Mouse (Mus musculus) forebrain, embryonic 10.5 days (tissue): ENCODE results near the gene BC051665. TPM values are rescaled to one million over a fixed set of nuclear protein-coding genes. Genes with fewer than 3 reads are reported as not detected.

Source experiments
- DNase-seq: peaks from one replicate; pipeline ENCODE4 v3.0.0-alpha.2; 2017; ENCODE audit warnings: low spot score; ENCODE audit errors: extremely low spot score
- H3K27ac ChIP-seq: fragments of 300-500 bp; sonication (generic); 2 replicates; pipeline ENCODE4 v1.5.1; 2016; ENCODE audit warnings: mild to moderate bottlenecking
- H3K27me3 ChIP-seq: fragments of 300-500 bp; sonication (generic); 2 replicates; pipeline ENCODE4 v1.6.1; 2016; ENCODE audit warnings: mild to moderate bottlenecking; ENCODE audit not compliant: poor library complexity, severe bottlenecking
- H3K36me3 ChIP-seq: fragments of 300-500 bp; sonication (generic); replicated peaks from 2 replicates; pipeline ENCODE4 v1.6.1; 2016; ENCODE audit warnings: mild to moderate bottlenecking, moderate library complexity
- H3K4me1 ChIP-seq: fragments of 300-500 bp; sonication (generic); 2 replicates; pipeline ENCODE4 v1.6.1; 2016
- H3K4me3 ChIP-seq: fragments of 300-500 bp; sonication (generic); 2 replicates; pipeline ENCODE4 v1.5.1; 2016; ENCODE audit warnings: mild to moderate bottlenecking, moderate library complexity
- H3K9me3 ChIP-seq: fragments of 300-500 bp; sonication (generic); 2 replicates; pipeline ENCODE4 v1.6.1; 2016; ENCODE audit warnings: mild to moderate bottlenecking, moderate library complexity
- WGBS: fragments of 180-500 bp; shearing (Covaris S2); methylation state at CpG from one replicate; pipeline ENCODE4 v1.1.7; 2016; 5-methylcytosine and 5-hydroxymethylcytosine counted together
- polyA plus RNA-seq: library from polyadenylated mRNA; unstranded; fragments of >200 nt; fragmentation: Nextera tagmentation; extraction: Ambion mirVana; gene quantifications from 2 replicates; pipeline ENCODE4 v1.2.1, GENCODE M21; 2016

The BC051665 gene
- polyA plus RNA-seq, 1 experiment from 2014 or later, result not detected

- no peak for DNase-seq
- no peak overlapping the region for H3K4me3 ChIP-seq
- H3K9me3 ChIP-seq, result no peaks in the 10 kb centered on the region
- H3K27me3 ChIP-seq, result no peaks in the 10 kb centered on the region
- H3K27ac ChIP-seq, result no peak overlapping the region
- H3K36me3 ChIP-seq, result peaks cover 33% of the 10 kb centered on the region
- peaks cover 25% of the 10 kb centered on the region for H3K4me1 ChIP-seq
- WGBS, result 90% methylated on average over 6 of the region's 6 CpGs
Measured at GRCm38 (mm10) chr13:60740248-60740647, 45.9 kb downstream of the BC051665 start.

GRCm38 (mm10) chr13:60738429-60738828 lies 47.7 kb downstream of the BC051665 start:
- DNase-seq, result peak; percentile 63
- H3K4me3 ChIP-seq, result peak overlapping the region; percentile 22
- WGBS, result 15% methylated on average over 9 of the region's 9 CpGs
- H3K4me1 ChIP-seq, result peaks cover 20% of the 10 kb centered on the region
- no peaks in the 10 kb centered on the region for H3K27me3 ChIP-seq
- peaks cover 48% of the 10 kb centered on the region for H3K36me3 ChIP-seq
- H3K27ac ChIP-seq, result 0 out of 2 replicates have a peak overlapping the region, but pooled peaks have one; percentile 58
- H3K9me3 ChIP-seq, result no peaks in the 10 kb centered on the region

- H3K27me3 ChIP-seq, result no peaks in the 10 kb centered on the region
- peak; percentile 65 for DNase-seq
- 20% methylated on average over 9 of the region's 9 CpGs for WGBS
- peaks cover 17% of the 10 kb centered on the region for H3K4me1 ChIP-seq
- H3K36me3 ChIP-seq, result peaks cover 53% of the 10 kb centered on the region
- no peaks in the 10 kb centered on the region for H3K9me3 ChIP-seq
- peak overlapping the region; percentile 22 for H3K4me3 ChIP-seq
- peak overlapping the region; percentile 58; the same call in 1 of the 2 replicates for H3K27ac ChIP-seq
Measured at GRCm38 (mm10) chr13:60737632-60738324, 48.4 kb downstream of the BC051665 start.

- peaks cover 64% of the 10 kb centered on the region for H3K36me3 ChIP-seq
- no peak overlapping the region for H3K27ac ChIP-seq
- 86% methylated on average over 13 of the region's 13 CpGs for WGBS
- H3K4me3 ChIP-seq, result no peak overlapping the region
- DNase-seq, result no peak
- peaks cover 17% of the 10 kb centered on the region for H3K4me1 ChIP-seq
- no peaks in the 10 kb centered on the region for H3K9me3 ChIP-seq
- H3K27me3 ChIP-seq, result no peaks in the 10 kb centered on the region
Measured at GRCm38 (mm10) chr13:60736421-60737105, 49.6 kb downstream of the BC051665 start.

DNA sequence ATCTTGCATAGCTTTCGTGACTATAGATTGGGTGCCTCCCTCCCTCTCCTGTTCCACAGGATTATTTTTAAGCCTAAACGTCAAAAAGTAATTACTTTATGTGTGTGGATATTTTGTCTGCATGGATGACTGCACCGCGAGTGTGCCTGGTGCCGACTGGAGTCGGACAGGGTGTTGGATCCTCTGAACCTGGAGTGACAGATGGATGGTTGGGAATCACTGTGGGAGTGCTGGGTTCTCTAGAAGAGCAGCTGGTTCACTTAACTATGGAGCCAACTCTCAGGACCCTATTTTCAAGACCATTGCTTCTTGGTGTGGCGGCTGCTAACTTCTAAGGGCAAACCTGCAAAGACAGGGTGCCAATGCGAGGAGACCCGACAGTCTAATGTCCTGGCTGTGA lies 50.9 kb downstream of the BC051665 start:
- Histone ChIP-seq H3K27me3 (no peaks in the 10 kb centered on the region), H3K9me3 (no peaks in the 10 kb centered on the region), H3K36me3 (peaks cover 68% of the 10 kb centered on the region), H3K4me3 (no peak overlapping the region), H3K27ac (no peak overlapping the region), H3K4me1 (peaks cover 17% of the 10 kb centered on the region)
- DNase-seq, result no peak
- WGBS, result 97% methylated on average over 9 of the region's 9 CpGs

Other genes with a start within 250 kb of the BC051665 start
- gene Dapk1, start 184.4 kb downstream of the BC051665 start, polyA plus RNA-seq, result 18.0 and 18.7 TPM in 2 replicates
- not detected in 2 replicates for gene Ctsll3, start 16.5 kb upstream of the BC051665 start, polyA plus RNA-seq
- 0.25 TPM in 1 of 2 replicates, not detected in the other for gene 4930486L24Rik, start 78.1 kb upstream of the BC051665 start, polyA plus RNA-seq
- gene Gm49392, start 110.5 kb upstream of the BC051665 start, polyA plus RNA-seq, result not detected in 2 replicates
- 1.1 and 1.4 TPM in 2 replicates for gene Ctla2b, start 111.1 kb upstream of the BC051665 start, polyA plus RNA-seq
- not detected in 2 replicates for gene Tpbpb, start 118.5 kb upstream of the BC051665 start, polyA plus RNA-seq
- gene Gm49393, start 149.2 kb upstream of the BC051665 start, polyA plus RNA-seq, result not detected in 2 replicates
- 0.20 and 0.54 TPM in 2 replicates for gene Gm49391, start 150.2 kb upstream of the BC051665 start, polyA plus RNA-seq
- gene Ctla2a, start 150.3 kb upstream of the BC051665 start, polyA plus RNA-seq, result 10.5 and 12.1 TPM in 2 replicates
- not detected in 2 replicates for gene Tpbpa, start 155.6 kb upstream of the BC051665 start, polyA plus RNA-seq
- not detected in 2 replicates for gene Ctsj, start 219.6 kb upstream of the BC051665 start, polyA plus RNA-seq